Comparison of ENCODE assay signal across 8 mouse cellular contexts in the genomic region with DNA sequence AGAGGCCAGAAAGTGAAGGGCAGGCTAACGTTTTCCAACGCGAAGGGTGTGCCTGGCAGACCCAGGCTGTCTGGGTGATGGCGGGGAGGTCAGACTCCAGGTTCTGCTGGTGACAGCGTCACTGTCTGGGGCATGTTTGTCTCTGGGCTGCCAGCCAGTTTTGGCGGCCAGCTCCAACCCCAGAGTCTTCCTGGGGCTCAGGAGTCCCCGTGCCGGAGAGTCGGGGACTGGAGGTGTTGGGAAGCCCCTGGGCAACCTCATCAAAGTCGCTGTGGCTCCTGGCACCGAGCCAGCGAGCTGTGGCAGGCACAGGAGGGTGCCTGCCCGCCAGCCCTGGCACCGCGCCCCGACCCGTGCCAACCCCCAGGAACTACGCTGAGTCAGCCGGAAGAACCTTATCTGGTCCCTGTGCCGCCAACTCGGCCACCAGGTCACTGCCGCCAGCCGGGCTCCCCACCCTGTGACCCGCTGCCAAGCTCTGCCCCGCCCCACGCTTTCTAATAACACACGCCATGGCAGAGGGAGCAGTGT. TPM values are rescaled to one million over a fixed set of nuclear protein-coding genes. Genes with fewer than 3 reads are reported as not detected.
DNase-seq lines count a peak whose midpoint lies in the region; ATAC-seq and TF ChIP-seq lines count a peak whose summit lies in the region.

No protein-coding gene starts in this region.

- peak overlapping the region; percentile 6; the same call in 1 of the 2 replicates for H3K4me3 ChIP-seq in hindbrain, embryonic 10.5 days
- no peak overlapping the region for H3K4me3 ChIP-seq in hindbrain, embryonic 11.5 days (ENCODE audit: low read depth, low read length)
- peak overlapping the region; percentile 3; the same call in 1 of the 2 replicates for H3K4me3 ChIP-seq in intestine, embryonic 16.5 days (ENCODE audit: low read length)
- 0 out of 2 replicates have a peak overlapping the region, but pooled peaks have one; percentile 3 for H3K4me3 ChIP-seq in lung, embryonic 14.5 days (ENCODE audit: low read depth, low read length)
- peak overlapping the region; percentile 56 for H3K4me3 ChIP-seq in small intestine, adult 2 months (ENCODE audit: low read depth, low read length)

- TF ChIP-seq CTCF in lung, embryonic 14.5 days (IDR thresholded peaks at IDR 0.05; ENCODE audit: low read depth), result no peak
- TF ChIP-seq CTCF in small intestine, adult 2 months (IDR thresholded peaks at IDR 0.05; ENCODE audit: extremely low read depth, insufficient read length, insufficient replicate concordance, low read depth, low read length), result no peak

- no peak overlapping the region for H3K9ac ChIP-seq in hindbrain, embryonic 11.5 days (ENCODE audit: low read depth, low read length)
- peak overlapping the region; percentile 46; the same call in 1 of the 2 replicates for H3K9ac ChIP-seq in intestine, embryonic 16.5 days (ENCODE audit: low read depth, low read length)
- peak overlapping the region; percentile 23 for H3K9ac ChIP-seq in lung, embryonic 14.5 days

- no peak for TF ChIP-seq POLR2A in small intestine, adult 2 months (IDR thresholded peaks at IDR 0.05; ENCODE audit: low read depth, low read length)

- DNase-seq in hindbrain, embryonic 10.5 days (ENCODE audit: low spot score), result no peak
- DNase-seq in hindbrain, embryonic 11.5 days (ENCODE audit: low spot score), result no peak
- DNase-seq in brain, adult 2 months (ENCODE audit: low read depth, low spot score), result peak; percentile 66
- peak; percentile 63 for DNase-seq in gastrocnemius, postnatal 25 days
- peak; percentile 70 for DNase-seq in lung, embryonic 14.5 days

- 86% methylated on average over 27 of the region's 27 CpGs for WGBS in hindbrain, embryonic 10.5 days
- 73% methylated on average over 23 of the region's 27 CpGs for WGBS in hindbrain, embryonic 11.5 days
- WGBS in intestine, embryonic 16.5 days, result 45% methylated on average over 27 of the region's 27 CpGs
- WGBS in lung, embryonic 14.5 days, result 45% methylated on average over 27 of the region's 27 CpGs
- WGBS in small intestine, adult 2 months, result 6% methylated on average over 27 of the region's 27 CpGs

- no peaks in the 10 kb centered on the region for H3K9me3 ChIP-seq in hindbrain, embryonic 10.5 days
- H3K9me3 ChIP-seq in hindbrain, embryonic 11.5 days (ENCODE audit: control insufficient read depth, low read length), result no peaks in the 10 kb centered on the region
- H3K9me3 ChIP-seq in intestine, embryonic 16.5 days (ENCODE audit: control insufficient read depth, low read length), result no peaks in the 10 kb centered on the region
- H3K9me3 ChIP-seq in lung, embryonic 14.5 days (ENCODE audit: low read depth, low read length), result no peaks in the 10 kb centered on the region

- H3K36me3 ChIP-seq in hindbrain, embryonic 10.5 days, result peaks cover 86% of the 10 kb centered on the region
- H3K36me3 ChIP-seq in hindbrain, embryonic 11.5 days (ENCODE audit: control insufficient read depth, insufficient read depth, low read length), result peaks cover 4% of the 10 kb centered on the region; the same call in 1 of the 2 replicates
- H3K36me3 ChIP-seq in intestine, embryonic 16.5 days (ENCODE audit: control insufficient read depth, insufficient read depth, low read length), result peaks cover 16% of the 10 kb centered on the region; the same call in 1 of the 2 replicates
- peaks cover 38% of the 10 kb centered on the region for H3K36me3 ChIP-seq in lung, embryonic 14.5 days (ENCODE audit: insufficient read depth)
- H3K36me3 ChIP-seq in small intestine, adult 2 months (ENCODE audit: control insufficient read depth, insufficient read depth, low read length), result no peaks in the 10 kb centered on the region

- H3K4me2 ChIP-seq in hindbrain, embryonic 11.5 days (replicated peaks; ENCODE audit: low read depth, low read length), result no peak overlapping the region
- H3K4me2 ChIP-seq in intestine, embryonic 16.5 days (ENCODE audit: low read depth, low read length), result peak overlapping the region; percentile 28
- peak overlapping the region; percentile 32 for H3K4me2 ChIP-seq in lung, embryonic 14.5 days

- H3K27ac ChIP-seq in hindbrain, embryonic 10.5 days, result no peak overlapping the region; the same call in 1 of the 2 replicates
- H3K27ac ChIP-seq in hindbrain, embryonic 11.5 days (ENCODE audit: low read depth, low read length), result no peak overlapping the region
- H3K27ac ChIP-seq in intestine, embryonic 16.5 days (ENCODE audit: low read length), result peak overlapping the region; percentile 85
- peak overlapping the region; percentile 64 for H3K27ac ChIP-seq in lung, embryonic 14.5 days (ENCODE audit: low read depth)
- peak overlapping the region; percentile 32 for H3K27ac ChIP-seq in small intestine, adult 2 months (ENCODE audit: insufficient read depth, low read depth, low read length)

- peaks cover 89% of the 10 kb centered on the region for H3K4me1 ChIP-seq in hindbrain, embryonic 10.5 days (replicated peaks)
- H3K4me1 ChIP-seq in hindbrain, embryonic 11.5 days (replicated peaks; ENCODE audit: control insufficient read depth, insufficient read depth, low read length), result peaks cover 10% of the 10 kb centered on the region; the same call in 1 of the 2 replicates
- H3K4me1 ChIP-seq in intestine, embryonic 16.5 days (ENCODE audit: control insufficient read depth, insufficient read depth, low read length), result peaks cover 64% of the 10 kb centered on the region
- H3K4me1 ChIP-seq in lung, embryonic 14.5 days (ENCODE audit: insufficient read depth), result peaks cover 36% of the 10 kb centered on the region
- H3K4me1 ChIP-seq in small intestine, adult 2 months (ENCODE audit: control insufficient read depth, insufficient read depth, insufficient read length, low read length), result peaks cover 44% of the 10 kb centered on the region

- no peak for ATAC-seq in hindbrain, embryonic 11.5 days (ENCODE audit: low FRiP score)
- peak; percentile 54 for ATAC-seq in intestine, embryonic 16.5 days
- ATAC-seq in lung, embryonic 14.5 days (ENCODE audit: insufficient read depth), result no peak
- no peak for ATAC-seq in frontal cortex, adult (ENCODE audit: low TSS enrichment)

- peaks cover 96% of the 10 kb centered on the region for H3K27me3 ChIP-seq in hindbrain, embryonic 10.5 days (ENCODE audit: insufficient read depth, poor library complexity, severe bottlenecking)
- H3K27me3 ChIP-seq in hindbrain, embryonic 11.5 days (ENCODE audit: control insufficient read depth, insufficient read depth, low read length), result no peaks in the 10 kb centered on the region
- no peaks in the 10 kb centered on the region for H3K27me3 ChIP-seq in intestine, embryonic 16.5 days (replicated peaks; ENCODE audit: control insufficient read depth, insufficient read depth, low read length)
- no peaks in the 10 kb centered on the region for H3K27me3 ChIP-seq in lung, embryonic 14.5 days (ENCODE audit: insufficient read depth, low read length)
- H3K27me3 ChIP-seq in small intestine, adult 2 months (ENCODE audit: control insufficient read depth, insufficient read depth, low read length), result no peaks in the 10 kb centered on the region

RNA-seq across cellular contexts. Expression of gene Arid3a, which starts 10.1 kb away (rescaled TPM):
- 11.1 and 15.0 TPM in 2 replicates for polyA plus RNA-seq in hindbrain, embryonic 10.5 days (2016; fragmentation: Nextera tagmentation; extraction: Ambion mirVana)
- 4.9 and 9.0 TPM in 2 replicates for polyA plus RNA-seq in hindbrain, embryonic 11.5 days (2014; fragmentation: Nextera tagmentation; extraction: Ambion mirVana)
- 1 to 10 TPM; 2.4 to 2.8 TPM for total RNA-seq in gastrocnemius, postnatal 25 days (2021)
- 19.4 and 22.1 TPM in 2 replicates for polyA plus RNA-seq in intestine, embryonic 16.5 days (2015; fragmentation: Nextera tagmentation; extraction: Ambion mirVana)
- 5.1 and 5.4 TPM in 2 replicates for polyA plus RNA-seq in lung, embryonic 14.5 days (2014; fragmentation: Nextera tagmentation; extraction: Ambion mirVana)
- polyA plus RNA-seq in small intestine, adult 2 months (2012; rRNA removed), result 10.7 and 23.9 TPM in 2 replicates

RNA-seq across cellular contexts. Expression of gene R3hdm4, which starts 16.0 kb away (rescaled TPM):
- polyA plus RNA-seq in hindbrain, embryonic 10.5 days (2016; fragmentation: Nextera tagmentation; extraction: Ambion mirVana), result 130 and 152 TPM in 2 replicates
- 131 and 139 TPM in 2 replicates for polyA plus RNA-seq in hindbrain, embryonic 11.5 days (2014; fragmentation: Nextera tagmentation; extraction: Ambion mirVana)
- 100 to 1,000 TPM; 103 to 113 TPM for total RNA-seq in gastrocnemius, postnatal 25 days (2021)
- 105 and 116 TPM in 2 replicates for polyA plus RNA-seq in intestine, embryonic 16.5 days (2015; fragmentation: Nextera tagmentation; extraction: Ambion mirVana)
- polyA plus RNA-seq in lung, embryonic 14.5 days (2014; fragmentation: Nextera tagmentation; extraction: Ambion mirVana), result 127 and 132 TPM in 2 replicates
- 86.4 and 104 TPM in 2 replicates for polyA plus RNA-seq in small intestine, adult 2 months (2012; rRNA removed)

RNA-seq across cellular contexts. Expression of gene Kiss1r, which starts 20.2 kb away (rescaled TPM):
- polyA plus RNA-seq in hindbrain, embryonic 10.5 days (2016; fragmentation: Nextera tagmentation; extraction: Ambion mirVana), result 0.72 and 0.80 TPM in 2 replicates
- 0.26 and 0.36 TPM in 2 replicates for polyA plus RNA-seq in hindbrain, embryonic 11.5 days (2014; fragmentation: Nextera tagmentation; extraction: Ambion mirVana)
- under 1 TPM; 0.18 to 0.29 TPM for total RNA-seq in gastrocnemius, postnatal 25 days (2021)
- polyA plus RNA-seq in intestine, embryonic 16.5 days (2015; fragmentation: Nextera tagmentation; extraction: Ambion mirVana), result 0.68 and 0.69 TPM in 2 replicates
- polyA plus RNA-seq in lung, embryonic 14.5 days (2014; fragmentation: Nextera tagmentation; extraction: Ambion mirVana), result 0.70 and 1.2 TPM in 2 replicates
- polyA plus RNA-seq in small intestine, adult 2 months (2012; rRNA removed), result 3.0 and 5.9 TPM in 2 replicates

RNA-seq across cellular contexts. Expression of gene Wdr18, which starts 23.0 kb away (rescaled TPM):
- polyA plus RNA-seq in hindbrain, embryonic 10.5 days (2016; fragmentation: Nextera tagmentation; extraction: Ambion mirVana), result 128 and 140 TPM in 2 replicates
- polyA plus RNA-seq in hindbrain, embryonic 11.5 days (2014; fragmentation: Nextera tagmentation; extraction: Ambion mirVana), result 94.7 and 102 TPM in 2 replicates
- total RNA-seq in gastrocnemius, postnatal 25 days (2021), result 10 to 100 TPM; 16.4 to 18.0 TPM
- 86.2 and 96.6 TPM in 2 replicates for polyA plus RNA-seq in intestine, embryonic 16.5 days (2015; fragmentation: Nextera tagmentation; extraction: Ambion mirVana)
- 113 and 124 TPM in 2 replicates for polyA plus RNA-seq in lung, embryonic 14.5 days (2014; fragmentation: Nextera tagmentation; extraction: Ambion mirVana)
- 34.8 and 44.6 TPM in 2 replicates for polyA plus RNA-seq in small intestine, adult 2 months (2012; rRNA removed)

RNA-seq across cellular contexts. Expression of gene Gm26602, which starts 26.3 kb away (rescaled TPM):
- 2.6 and 4.5 TPM in 2 replicates for polyA plus RNA-seq in hindbrain, embryonic 10.5 days (2016; fragmentation: Nextera tagmentation; extraction: Ambion mirVana)
- 23.6 and 25.3 TPM in 2 replicates for polyA plus RNA-seq in hindbrain, embryonic 11.5 days (2014; fragmentation: Nextera tagmentation; extraction: Ambion mirVana)
- not detected for total RNA-seq in gastrocnemius, postnatal 25 days (2021)
- 2.1 and 7.8 TPM in 2 replicates for polyA plus RNA-seq in intestine, embryonic 16.5 days (2015; fragmentation: Nextera tagmentation; extraction: Ambion mirVana)
- polyA plus RNA-seq in lung, embryonic 14.5 days (2014; fragmentation: Nextera tagmentation; extraction: Ambion mirVana), result 4.1 TPM in 1 of 2 replicates, not detected in the other
- polyA plus RNA-seq in small intestine, adult 2 months (2012; rRNA removed), result not detected in 2 replicates

Comparison
In these comparisons a context has a peak if more than half of its experiments do, and no peak if none do; other contexts are left out.
1. DNase-seq: peak in brain, adult 2 months (single experiment), gastrocnemius, postnatal 25 days (single experiment) and lung, embryonic 14.5 days (single experiment); none in hindbrain, embryonic 10.5 days (single experiment) and hindbrain, embryonic 11.5 days (single experiment).
2. H3K27ac ChIP-seq: peak in intestine, embryonic 16.5 days (single experiment), lung, embryonic 14.5 days (single experiment) and small intestine, adult 2 months (single experiment); none in hindbrain, embryonic 10.5 days (single experiment) and hindbrain, embryonic 11.5 days (single experiment).